Mouse (Mus musculus) spleen, adult 2 months (tissue): ENCODE measurements at regions not wholly inside any gene's neighbourhood (a gene's known extent, or its start where the extent isn't known, plus 50 kb on each side); places are given as distances from the start of the nearest gene placed in this dataset.

ENCODE experiments used
- CTCF ChIP-seq: fragments of 200-500 bp; IDR thresholded peaks from 2 replicates; pipeline ENCODE4 v1.5.1; 2011; ENCODE audit warnings: mild to moderate bottlenecking, inconsistent platforms; ENCODE audit not compliant: insufficient read depth, insufficient read length, insufficient replicate concordance; ENCODE audit errors: extremely low read depth
- POLR2A ChIP-seq: fragments of 200-500 bp; IDR thresholded peaks from 2 replicates; pipeline ENCODE4 v1.6.1; 2011; ENCODE audit warnings: low read depth, low read length, inconsistent platforms

DNA sequence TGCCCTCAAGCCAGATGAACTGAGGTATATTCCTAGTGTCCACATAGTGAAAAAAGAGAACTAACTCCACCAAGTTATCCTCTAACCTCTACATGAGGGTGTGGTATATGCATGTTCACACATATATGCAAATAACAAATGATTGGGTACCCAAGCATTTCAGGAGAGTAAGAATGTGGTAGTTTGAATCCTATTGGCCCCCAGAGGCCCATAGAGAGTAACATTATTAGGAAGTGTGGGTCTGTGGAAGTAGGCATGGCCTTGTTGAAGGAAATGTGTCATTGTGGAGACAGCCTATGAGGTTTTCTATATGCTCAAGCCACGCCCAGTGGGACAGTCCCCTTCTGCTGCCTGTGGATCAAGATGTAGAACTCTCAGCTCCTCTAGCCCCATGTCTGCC is 125.6 kb upstream of the Mbnl1 start:
- TF ChIP-seq CTCF (no peak), POLR2A (no peak)
